Mouse (Mus musculus): ENCODE measurements around the gene Insyn1. TPM values are rescaled to one million over a fixed set of nuclear protein-coding genes. Genes with fewer than 3 reads are reported as not detected.
A peak's percentile ranks its signal among the peaks of the same experiment; 100 is the strongest.

The Insyn1 gene
- total RNA-seq, 2 experiments from 2014 or later: 15.0 to 19.2 TPM

DNA sequence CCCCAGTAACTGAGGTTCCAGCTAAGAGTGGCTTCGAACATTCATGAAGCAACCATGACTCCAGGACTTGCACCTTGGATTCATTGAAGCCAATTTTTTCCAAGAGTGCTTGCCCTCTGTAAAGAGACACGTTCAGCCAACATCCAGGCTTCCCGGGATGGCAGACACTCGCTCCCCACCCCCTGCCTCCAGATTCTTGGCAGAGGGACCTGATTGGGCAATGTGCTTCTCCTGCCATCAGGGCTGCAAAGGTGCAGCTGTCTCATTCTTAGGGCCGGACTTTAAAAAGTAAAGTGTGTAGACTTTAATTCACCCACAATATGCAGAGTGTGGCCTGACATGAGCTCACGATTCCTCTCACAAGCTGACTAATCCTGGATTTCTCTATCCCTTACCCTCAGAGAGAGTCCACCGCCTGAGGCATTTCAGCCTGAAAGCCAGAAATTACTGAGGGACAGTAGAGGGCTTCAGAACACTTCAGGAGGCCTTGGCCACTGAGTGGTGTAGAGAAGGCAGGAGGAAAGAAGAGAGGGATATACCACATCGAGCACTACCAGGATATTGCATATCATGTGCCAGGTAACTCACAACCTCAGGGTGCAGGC lies 15.1 kb upstream of the Insyn1 start:
- DNase-seq: no peak
- intact Hi-C loops (cut with DNase I): no loop called here

- DNase-seq: no peak
- intact Hi-C loops (cut with DNase I): loop anchor here (5.0 kb wide), 1 partner anchor 115 kb away; the partner anchor contains the start of gene Tbc1d21
Observed at GRCm38 (mm10) chr9:58487076-58487475, 1.3 kb upstream of the Insyn1 start.

- no peak for DNase-seq
- intact Hi-C loops (cut with DNase I): loop anchor here (5.0 kb wide), 1 partner anchor 117 kb away; the partner anchor contains the start of gene Tbc1d21
Observed at GRCm38 (mm10) chr9:58489133-58489864, 896 bp downstream of the Insyn1 start.

DNA sequence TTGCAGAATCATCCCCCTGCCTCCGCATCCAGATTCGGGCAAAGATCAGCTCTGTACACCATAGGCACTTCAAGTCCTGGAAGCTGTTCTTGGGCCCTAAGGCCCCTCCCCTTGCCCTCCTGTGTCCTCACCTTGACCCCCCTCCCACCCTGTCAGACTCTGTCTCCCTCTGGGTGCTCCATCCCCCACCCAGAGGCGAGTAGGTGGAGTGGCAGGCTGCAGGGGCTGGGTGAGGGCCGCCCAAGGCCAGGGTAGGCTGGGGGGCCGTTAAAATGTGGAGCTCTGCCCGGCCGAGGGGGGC lies 1.4 kb downstream of the Insyn1 start:
- intact Hi-C loops (cut with DNase I): loop anchor here (5.0 kb wide), 1 partner anchor 118 kb away; the partner anchor contains the start of gene Tbc1d21
- DNase-seq: no peak

DNA sequence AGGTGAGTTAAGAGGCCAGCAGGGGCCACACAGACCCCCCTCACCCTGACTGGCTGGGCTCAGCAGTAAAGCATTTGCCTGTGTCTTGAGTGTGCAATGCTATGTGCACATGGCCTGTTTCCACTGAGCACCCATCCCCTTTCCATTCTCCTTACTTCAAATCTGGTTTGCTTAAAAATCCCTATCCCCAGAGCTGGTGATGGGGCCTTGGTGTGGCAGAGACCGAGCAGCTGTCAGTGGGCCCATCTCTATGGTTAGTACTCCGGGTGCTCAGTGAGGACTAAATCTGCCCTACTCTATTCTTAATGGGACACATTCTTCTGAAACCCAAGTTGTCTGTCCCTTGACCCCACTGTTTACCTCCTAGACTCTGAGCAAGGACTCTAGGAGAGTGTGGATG lies 2.0 kb downstream of the Insyn1 start:
- intact Hi-C loops (cut with DNase I): no loop called here
- DNase-seq: no peak

- intact Hi-C loops (cut with DNase I): no loop called here
- no peak for DNase-seq
Observed at GRCm38 (mm10) chr9:58495035-58495434, 6.6 kb downstream of the Insyn1 start.

- intact Hi-C loops (cut with DNase I): no loop called here
- DNase-seq: peak in 1 of 2 experiments; percentile 16
Observed at GRCm38 (mm10) chr9:58496470-58497182, 8.2 kb downstream of the Insyn1 start.

DNA sequence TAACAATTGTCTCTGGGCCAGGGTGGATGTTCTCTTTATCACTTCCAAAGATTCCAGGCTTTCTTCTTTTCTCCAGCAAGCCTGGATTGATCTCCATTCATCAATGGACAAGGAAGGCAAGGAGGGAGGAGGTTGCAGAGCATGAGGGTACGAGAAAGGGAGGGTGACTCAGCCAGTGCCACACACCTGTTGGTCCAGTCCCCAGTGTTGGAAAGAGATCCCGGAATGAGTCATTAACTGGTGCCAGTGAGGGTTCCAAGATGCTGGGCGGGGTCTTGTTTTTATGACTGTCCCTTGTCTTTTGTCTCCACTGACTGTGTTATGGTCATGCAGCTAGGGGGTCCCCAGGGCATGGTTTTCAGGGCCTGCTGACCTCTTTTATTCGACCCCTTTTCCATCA lies 9.5 kb downstream of the Insyn1 start:
- intact Hi-C loops (cut with DNase I): no loop called here
- no peak for DNase-seq

DNA sequence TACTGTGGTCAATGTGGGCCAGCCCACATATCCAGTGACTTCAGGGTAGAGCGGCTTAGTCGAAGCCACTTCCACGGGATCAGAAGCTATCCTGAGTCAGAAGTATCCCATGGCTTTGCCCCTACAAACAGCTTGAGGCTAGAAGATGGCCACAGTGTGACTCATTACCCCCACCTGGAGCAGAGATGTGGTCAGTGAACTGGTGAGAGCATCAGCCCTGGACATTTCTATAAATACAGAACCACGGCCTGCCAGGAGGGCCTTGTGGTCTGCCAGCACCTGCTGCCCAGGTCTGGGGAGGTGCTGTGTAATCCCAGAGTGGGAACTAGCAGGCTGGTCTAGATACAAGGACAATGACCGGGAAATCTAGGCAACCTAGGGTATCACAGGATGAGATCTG lies 12.5 kb downstream of the Insyn1 start:
- no peak for DNase-seq
- intact Hi-C loops (cut with DNase I): no loop called here

DNA sequence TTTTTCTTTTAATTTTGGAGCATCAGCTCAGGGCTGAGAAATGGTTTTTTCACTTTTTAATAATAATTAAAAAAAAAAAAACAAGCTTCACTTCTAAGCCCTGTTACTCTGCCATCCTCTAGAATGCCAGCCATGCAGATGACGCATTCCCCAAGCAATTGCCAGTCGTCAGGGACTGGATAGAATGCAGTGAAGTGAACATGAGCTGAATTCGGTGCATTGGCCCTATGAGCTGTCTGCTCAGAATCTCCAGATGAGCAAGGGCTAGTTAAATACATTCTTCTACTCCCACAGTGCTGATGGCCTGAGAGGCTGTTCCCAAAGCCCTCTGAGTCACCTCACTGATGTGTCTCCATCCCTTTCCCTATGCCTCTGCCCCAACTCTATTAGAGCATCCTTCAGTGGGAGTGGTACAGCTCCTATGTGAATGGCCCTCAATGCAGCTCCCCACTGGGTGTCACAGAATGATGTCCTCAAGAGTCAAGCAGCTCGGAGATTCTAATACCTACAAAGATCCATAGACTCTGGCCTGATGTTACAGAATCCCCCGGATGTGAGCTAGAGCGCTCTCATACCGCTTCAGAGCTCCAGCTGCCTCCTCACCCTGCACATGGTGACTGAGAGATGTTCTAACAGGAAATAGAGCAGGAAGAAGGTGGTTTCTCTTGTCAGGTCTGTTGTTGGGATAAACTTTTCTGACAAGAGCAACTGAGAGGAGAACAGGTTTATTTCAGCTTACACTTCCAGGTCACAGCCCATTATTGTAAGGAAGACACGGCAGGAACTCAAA lies 19.0 kb downstream of the Insyn1 start:
- no peak for DNase-seq
- intact Hi-C loops (cut with DNase I): no loop called here

- no peak for DNase-seq
- intact Hi-C loops (cut with DNase I): no loop called here
Observed at GRCm38 (mm10) chr9:58510452-58510851, 22.0 kb downstream of the Insyn1 start.

DNA sequence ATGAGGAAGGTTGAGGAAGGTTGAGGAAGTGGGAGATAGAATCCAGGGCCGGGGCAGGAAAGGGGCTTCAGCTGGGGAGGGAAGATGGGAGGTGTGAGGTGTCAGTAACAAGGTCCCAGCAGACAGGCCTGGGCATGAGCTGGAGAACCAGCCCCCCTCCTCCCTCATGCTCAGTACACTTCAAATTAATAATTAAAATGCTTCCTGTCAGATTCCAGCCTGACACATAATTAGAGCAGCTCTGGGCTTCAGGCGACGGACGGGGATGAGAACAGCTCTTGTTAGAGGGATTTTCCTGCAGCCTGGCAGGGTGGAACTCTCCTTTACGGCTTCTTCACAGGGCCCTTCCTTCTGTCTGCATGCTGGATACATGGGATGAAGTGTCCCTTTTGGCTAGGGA lies 25.3 kb downstream of the Insyn1 start:
- intact Hi-C loops (cut with DNase I): no loop called here
- no peak for DNase-seq

DNA sequence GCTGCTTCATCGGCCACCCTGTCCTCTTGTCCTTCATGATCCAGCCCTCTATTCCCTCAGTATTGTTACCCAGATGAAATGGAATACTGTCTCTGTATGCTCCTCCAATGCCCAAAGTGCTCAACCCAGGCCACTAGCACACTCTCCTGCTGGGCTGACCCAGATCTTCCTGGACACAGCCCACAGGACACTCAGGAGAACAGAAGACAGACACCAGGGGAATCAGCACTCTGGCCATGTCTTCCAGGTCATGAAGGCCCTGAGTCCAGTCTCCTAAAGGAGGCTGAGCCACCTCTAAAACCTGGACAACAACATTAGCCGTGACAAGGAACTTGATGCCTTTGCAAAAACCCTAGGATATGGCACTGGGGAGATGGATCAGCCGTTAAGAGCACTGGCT lies 28.1 kb downstream of the Insyn1 start:
- no peak for DNase-seq

GRCm38 (mm10) chr9:58517866-58518750 lies 29.7 kb downstream of the Insyn1 start:
- intact Hi-C loops (cut with DNase I): no loop called here
- peak in 1 of 2 experiments; percentile 25 for DNase-seq

More for the DNA sequence above, 28.1 kb downstream of the Insyn1 start:
- intact Hi-C loops (cut with DNase I): no loop called here

DNA sequence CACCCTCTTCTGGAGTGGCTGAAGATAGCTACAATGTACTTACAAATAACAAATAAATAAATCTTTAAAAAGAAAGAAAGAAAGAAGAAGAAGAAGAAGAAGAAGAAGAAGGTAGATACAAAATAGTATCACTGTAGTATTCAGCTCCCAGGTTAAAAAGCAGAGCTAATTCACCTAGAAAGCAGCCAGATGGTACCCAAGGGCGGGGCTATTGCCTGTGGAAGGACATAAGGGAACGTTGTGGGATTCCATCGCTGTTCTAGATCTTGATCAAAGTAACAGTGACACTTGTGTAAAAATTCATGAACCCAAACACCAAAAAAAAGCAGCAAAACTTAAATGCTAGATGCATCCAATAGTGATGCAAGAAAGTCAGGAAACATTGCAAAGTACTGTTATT lies 31.6 kb downstream of the Insyn1 start:
- DNase-seq: no peak
- intact Hi-C loops (cut with DNase I): no loop called here

- intact Hi-C loops (cut with DNase I): no loop called here
- peak in 1 of 2 experiments; percentile 10 for DNase-seq
Observed at GRCm38 (mm10) chr9:58520816-58521581, 32.6 kb downstream of the Insyn1 start.

DNA sequence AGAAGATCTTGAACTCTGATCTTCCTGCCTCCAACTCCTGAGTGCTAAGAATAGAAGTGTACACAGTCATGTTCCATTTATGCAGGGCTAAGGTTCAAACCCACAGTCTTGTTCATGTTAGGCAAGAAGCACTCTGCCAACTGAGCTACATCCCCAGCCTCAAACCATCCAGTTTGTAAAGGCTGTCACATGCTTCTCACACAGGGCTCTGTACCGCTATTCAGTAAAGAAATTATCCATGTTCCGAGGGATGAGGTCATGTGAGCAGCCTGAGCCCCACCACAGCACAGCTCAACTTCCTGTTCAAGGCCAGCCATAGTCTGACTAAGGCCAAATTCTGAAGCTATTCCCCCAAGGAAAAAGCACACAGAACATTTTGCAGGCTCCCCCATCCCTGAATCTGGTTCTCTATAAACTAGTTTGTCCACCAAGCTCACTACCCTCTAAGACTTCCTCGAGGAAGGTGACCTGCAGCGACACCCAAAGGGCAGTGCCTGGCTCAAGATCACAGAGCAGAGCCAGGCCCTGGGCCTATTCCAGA lies 33.5 kb downstream of the Insyn1 start:
- intact Hi-C loops (cut with DNase I): no loop called here
- no peak for DNase-seq

DNA sequence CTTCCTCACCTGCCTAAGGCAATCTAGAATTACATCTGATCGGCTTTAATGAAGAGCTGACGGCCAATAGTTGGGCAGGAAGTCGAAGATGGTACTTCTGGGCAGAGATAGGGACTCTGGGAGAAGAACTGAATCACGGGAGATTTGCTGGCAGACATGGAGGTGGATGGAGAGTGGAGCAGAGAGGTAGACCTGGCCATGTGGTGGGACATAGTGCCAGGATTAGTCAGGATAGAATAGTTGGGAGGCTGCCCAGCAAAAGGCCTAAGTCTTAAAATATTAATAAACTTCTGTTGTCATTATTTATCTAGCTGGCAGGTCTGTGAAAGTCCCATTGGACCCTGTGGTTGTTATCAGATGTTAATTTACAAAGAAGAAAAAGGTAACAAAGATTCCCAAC lies 36.7 kb downstream of the Insyn1 start:
- DNase-seq: no peak
- intact Hi-C loops (cut with DNase I): no loop called here

GRCm38 (mm10) chr9:58527841-58528240 lies 39.4 kb downstream of the Insyn1 start:
- intact Hi-C loops (cut with DNase I): no loop called here

More at GRCm38 (mm10) chr9:58527841-58528240, 39.4 kb downstream of the Insyn1 start:
- DNase-seq: no peak

All from heart, postnatal 36 days (tissue).